Mouse (Mus musculus): ENCODE measurements around the gene Cd244a. TPM values are rescaled to one million over a fixed set of nuclear protein-coding genes. Genes with fewer than 3 reads are reported as not detected.
A peak's percentile ranks its signal among the peaks of the same experiment; 100 is the strongest.

The Cd244a gene
- polyA plus RNA-seq, 1 experiment, result not detected

GRCm38 (mm10) chr1:171563042-171563441 is 4.0 kb downstream of the Cd244a start:
- Histone ChIP-seq H3K27ac (ENCODE audit: insufficient read depth, low read length) (no peak overlapping the region), H3K9me3 (replicated peaks; ENCODE audit: control insufficient read depth, insufficient read depth, low read length, poor library complexity, severe bottlenecking) (no peaks in the 10 kb centered on the region), H3K9ac (ENCODE audit: low read depth, poor library complexity, severe bottlenecking) (no peak overlapping the region), H3K27me3 (ENCODE audit: control insufficient read depth, insufficient read depth, low read length, poor library complexity, severe bottlenecking) (no peaks in the 10 kb centered on the region), H3K4me1 (ENCODE audit: control insufficient read depth, insufficient read depth, low read length) (no peaks in the 10 kb centered on the region), H3K36me3 (ENCODE audit: control insufficient read depth, insufficient read depth, low read length, poor library complexity, severe bottlenecking) (no peaks in the 10 kb centered on the region), H3K4me3 (ENCODE audit: low read depth, low read length) (no peak overlapping the region)
- TF ChIP-seq POLR2A (IDR thresholded peaks at IDR 0.05; ENCODE audit: insufficient read depth, low read length) (no peak), EP300 (IDR thresholded peaks at IDR 0.05; ENCODE audit: insufficient read depth, low read depth, low read length) (no peak), CTCF (IDR thresholded peaks at IDR 0.05; ENCODE audit: low read depth, low read length) (no peak)

GRCm38 (mm10) chr1:171564247-171564646 is 5.3 kb downstream of the Cd244a start:
- Histone ChIP-seq H3K4me3 (ENCODE audit: low read depth, low read length) (no peak overlapping the region), H3K27me3 (ENCODE audit: control insufficient read depth, insufficient read depth, low read length, poor library complexity, severe bottlenecking) (no peaks in the 10 kb centered on the region), H3K9me3 (replicated peaks; ENCODE audit: control insufficient read depth, insufficient read depth, low read length, poor library complexity, severe bottlenecking) (no peaks in the 10 kb centered on the region), H3K36me3 (ENCODE audit: control insufficient read depth, insufficient read depth, low read length, poor library complexity, severe bottlenecking) (no peaks in the 10 kb centered on the region), H3K27ac (ENCODE audit: insufficient read depth, low read length) (no peak overlapping the region), H3K9ac (ENCODE audit: low read depth, poor library complexity, severe bottlenecking) (no peak overlapping the region), H3K4me1 (ENCODE audit: control insufficient read depth, insufficient read depth, low read length) (no peaks in the 10 kb centered on the region)
- no peak for TF ChIP-seq EP300 (IDR thresholded peaks at IDR 0.05; ENCODE audit: insufficient read depth, low read depth, low read length)
- TF ChIP-seq POLR2A (IDR thresholded peaks at IDR 0.05; ENCODE audit: insufficient read depth, low read length), result no peak
- peak; percentile 76 for TF ChIP-seq CTCF (IDR thresholded peaks at IDR 0.05; ENCODE audit: low read depth, low read length)

- no peaks in the 10 kb centered on the region for H3K4me1 ChIP-seq (ENCODE audit: control insufficient read depth, insufficient read depth, low read length)
- no peaks in the 10 kb centered on the region for H3K9me3 ChIP-seq (replicated peaks; ENCODE audit: control insufficient read depth, insufficient read depth, low read length, poor library complexity, severe bottlenecking)
- no peak for TF ChIP-seq POLR2A (IDR thresholded peaks at IDR 0.05; ENCODE audit: insufficient read depth, low read length)
- TF ChIP-seq EP300 (IDR thresholded peaks at IDR 0.05; ENCODE audit: insufficient read depth, low read depth, low read length), result no peak
- no peak for TF ChIP-seq CTCF (IDR thresholded peaks at IDR 0.05; ENCODE audit: low read depth, low read length)
- no peaks in the 10 kb centered on the region for H3K27me3 ChIP-seq (ENCODE audit: control insufficient read depth, insufficient read depth, low read length, poor library complexity, severe bottlenecking)
- no peak overlapping the region for H3K27ac ChIP-seq (ENCODE audit: insufficient read depth, low read length)
- H3K9ac ChIP-seq (ENCODE audit: low read depth, poor library complexity, severe bottlenecking), result no peak overlapping the region
- no peak overlapping the region for H3K4me3 ChIP-seq (ENCODE audit: low read depth, low read length)
- H3K36me3 ChIP-seq (ENCODE audit: control insufficient read depth, insufficient read depth, low read length, poor library complexity, severe bottlenecking), result no peaks in the 10 kb centered on the region
Observed at GRCm38 (mm10) chr1:171565888-171566287, 6.9 kb downstream of the Cd244a start.

- H3K9me3 ChIP-seq (replicated peaks; ENCODE audit: control insufficient read depth, insufficient read depth, low read length, poor library complexity, severe bottlenecking), result no peaks in the 10 kb centered on the region
- no peaks in the 10 kb centered on the region for H3K27me3 ChIP-seq (ENCODE audit: control insufficient read depth, insufficient read depth, low read length, poor library complexity, severe bottlenecking)
- H3K9ac ChIP-seq (ENCODE audit: low read depth, poor library complexity, severe bottlenecking), result no peak overlapping the region
- TF ChIP-seq POLR2A (IDR thresholded peaks at IDR 0.05; ENCODE audit: insufficient read depth, low read length) (no peak), EP300 (IDR thresholded peaks at IDR 0.05; ENCODE audit: insufficient read depth, low read depth, low read length) (no peak), CTCF (IDR thresholded peaks at IDR 0.05; ENCODE audit: low read depth, low read length) (no peak)
- H3K4me1 ChIP-seq (ENCODE audit: control insufficient read depth, insufficient read depth, low read length), result no peaks in the 10 kb centered on the region
- H3K4me3 ChIP-seq (ENCODE audit: low read depth, low read length), result no peak overlapping the region
- H3K27ac ChIP-seq (ENCODE audit: insufficient read depth, low read length), result no peak overlapping the region
- H3K36me3 ChIP-seq (ENCODE audit: control insufficient read depth, insufficient read depth, low read length, poor library complexity, severe bottlenecking), result no peaks in the 10 kb centered on the region
Observed at GRCm38 (mm10) chr1:171566777-171567176, 7.8 kb downstream of the Cd244a start.

GRCm38 (mm10) chr1:171568436-171568835 is 9.4 kb downstream of the Cd244a start:
- H3K36me3 ChIP-seq (ENCODE audit: control insufficient read depth, insufficient read depth, low read length, poor library complexity, severe bottlenecking), result no peaks in the 10 kb centered on the region
- no peak overlapping the region for H3K27ac ChIP-seq (ENCODE audit: insufficient read depth, low read length)
- TF ChIP-seq POLR2A (IDR thresholded peaks at IDR 0.05; ENCODE audit: insufficient read depth, low read length), result no peak
- no peak overlapping the region for H3K9ac ChIP-seq (ENCODE audit: low read depth, poor library complexity, severe bottlenecking)
- no peak overlapping the region for H3K4me3 ChIP-seq (ENCODE audit: low read depth, low read length)
- H3K4me1 ChIP-seq (ENCODE audit: control insufficient read depth, insufficient read depth, low read length), result no peaks in the 10 kb centered on the region
- H3K9me3 ChIP-seq (replicated peaks; ENCODE audit: control insufficient read depth, insufficient read depth, low read length, poor library complexity, severe bottlenecking), result no peaks in the 10 kb centered on the region
- no peaks in the 10 kb centered on the region for H3K27me3 ChIP-seq (ENCODE audit: control insufficient read depth, insufficient read depth, low read length, poor library complexity, severe bottlenecking)

GRCm38 (mm10) chr1:171577168-171577567 is 18.2 kb downstream of the Cd244a start:
- H3K4me3 ChIP-seq (ENCODE audit: low read depth, low read length), result no peak overlapping the region
- peaks cover 1% of the 10 kb centered on the region; the same call in 1 of the 2 replicates for H3K27me3 ChIP-seq (ENCODE audit: control insufficient read depth, insufficient read depth, low read length, poor library complexity, severe bottlenecking)
- H3K4me1 ChIP-seq (ENCODE audit: control insufficient read depth, insufficient read depth, low read length), result no peaks in the 10 kb centered on the region
- no peak overlapping the region for H3K9ac ChIP-seq (ENCODE audit: low read depth, poor library complexity, severe bottlenecking)
- no peaks in the 10 kb centered on the region for H3K36me3 ChIP-seq (ENCODE audit: control insufficient read depth, insufficient read depth, low read length, poor library complexity, severe bottlenecking)
- H3K27ac ChIP-seq (ENCODE audit: insufficient read depth, low read length), result no peak overlapping the region
- no peaks in the 10 kb centered on the region for H3K9me3 ChIP-seq (replicated peaks; ENCODE audit: control insufficient read depth, insufficient read depth, low read length, poor library complexity, severe bottlenecking)
- TF ChIP-seq POLR2A (IDR thresholded peaks at IDR 0.05; ENCODE audit: insufficient read depth, low read length), result no peak
- no peak for TF ChIP-seq CTCF (IDR thresholded peaks at IDR 0.05; ENCODE audit: low read depth, low read length)
